Mouse (Mus musculus) testis, postnatal 10 days (tissue): ENCODE data around the gene Osm.

ENCODE experiments used
- DNase-seq: peaks from one replicate; pipeline ENCODE4 v3.0.0; 2021; ENCODE audit warnings: low spot score

The Osm gene

GRCm38 (mm10) chr11:4239691-4240090 lies 3.5 kb downstream of the Osm start:
- peak; percentile 40 for DNase-seq

- no peak for DNase-seq
These were observed 3.9 kb downstream of the Osm start for GRCm38 (mm10) chr11:4240151-4240550.

GRCm38 (mm10) chr11:4241180-4241579 lies 5.0 kb downstream of the Osm start:
- DNase-seq = no peak

GRCm38 (mm10) chr11:4246126-4246525 lies 9.9 kb downstream of the Osm start:
- DNase-seq = no peak

GRCm38 (mm10) chr11:4246623-4247022 lies 10.4 kb downstream of the Osm start:
- DNase-seq = no peak

- no peak for DNase-seq
These were observed 11.2 kb downstream of the Osm start for GRCm38 (mm10) chr11:4247201-4247959.

- DNase-seq = no peak
These were observed 12.9 kb downstream of the Osm start for GRCm38 (mm10) chr11:4249151-4249550.

- no peak for DNase-seq
These were observed 14.1 kb downstream of the Osm start for GRCm38 (mm10) chr11:4250290-4250689.

GRCm38 (mm10) chr11:4251376-4251775 lies 15.2 kb downstream of the Osm start:
- no peak for DNase-seq

- no peak for DNase-seq
These were observed 16.7 kb downstream of the Osm start for GRCm38 (mm10) chr11:4252886-4253285.

- DNase-seq = no peak
These were observed 20.8 kb downstream of the Osm start, which contains the start of gene Lif for GRCm38 (mm10) chr11:4256846-4257607. Lif (plus strand) TSS chr11:4257557.

- DNase-seq = no peak
These were observed 21.5 kb downstream of the Osm start for GRCm38 (mm10) chr11:4257756-4258155.

GRCm38 (mm10) chr11:4258657-4259082 lies 22.4 kb downstream of the Osm start:
- peak; percentile 90 for DNase-seq

GRCm38 (mm10) chr11:4260463-4261187 lies 24.4 kb downstream of the Osm start:
- DNase-seq = peak; percentile 70

GRCm38 (mm10) chr11:4261188-4261494 lies 24.9 kb downstream of the Osm start:
- peak; percentile 86 for DNase-seq

GRCm38 (mm10) chr11:4261969-4262368 lies 25.7 kb downstream of the Osm start:
- DNase-seq = peak; percentile 71

GRCm38 (mm10) chr11:4262847-4263246 lies 26.6 kb downstream of the Osm start:
- no peak for DNase-seq

- DNase-seq = no peak
These were observed 27.1 kb downstream of the Osm start for GRCm38 (mm10) chr11:4263296-4263695.

GRCm38 (mm10) chr11:4264066-4264465 lies 27.8 kb downstream of the Osm start:
- peak; percentile 76 for DNase-seq

- peak; percentile 71 for DNase-seq
These were observed 30.3 kb downstream of the Osm start for GRCm38 (mm10) chr11:4266271-4267201.

- DNase-seq = peak; percentile 65
These were observed 31.0 kb downstream of the Osm start for GRCm38 (mm10) chr11:4267202-4267578.

GRCm38 (mm10) chr11:4268500-4268899 lies 32.3 kb downstream of the Osm start:
- no peak for DNase-seq
